8 mouse cellular contexts compared by ENCODE assay signal in genomic region chr3:31056047-31056650, GRCm38 (mm10). TPM values are rescaled to one million over a fixed set of nuclear protein-coding genes. Genes with fewer than 3 reads are reported as not detected.
DNase-seq lines count a peak whose midpoint lies in the region; ATAC-seq and TF ChIP-seq lines count a peak whose summit lies in the region.

No protein-coding gene starts in this region.

- TF ChIP-seq CTCF in forebrain, postnatal 0 days (IDR thresholded peaks at IDR 0.05; ENCODE audit: low read depth) = no peak; the same call in 1 of the 2 replicates

- H3K9me3 ChIP-seq in forebrain, postnatal 0 days (ENCODE audit: low read length) = no peaks in the 10 kb centered on the region
- no peaks in the 10 kb centered on the region for H3K9me3 ChIP-seq in hindbrain, embryonic 16.5 days (ENCODE audit: control insufficient read depth, low read length)
- H3K9me3 ChIP-seq in liver, embryonic 13.5 days (replicated peaks) = no peaks in the 10 kb centered on the region
- H3K9me3 ChIP-seq in neural tube, embryonic 12.5 days = no peaks in the 10 kb centered on the region

- H3K4me3 ChIP-seq in forebrain, postnatal 0 days (ENCODE audit: low read depth, low read length) = peak overlapping the region; percentile 30
- H3K4me3 ChIP-seq in hindbrain, embryonic 16.5 days (ENCODE audit: low read length) = peak overlapping the region; percentile 40
- H3K4me3 ChIP-seq in liver, embryonic 13.5 days (replicated peaks) = peak overlapping the region; percentile 65
- H3K4me3 ChIP-seq in neural tube, embryonic 12.5 days = peak overlapping the region; percentile 17

- no peak overlapping the region for H3K27ac ChIP-seq in forebrain, postnatal 0 days (ENCODE audit: low read depth, low read length)
- no peak overlapping the region for H3K27ac ChIP-seq in hindbrain, embryonic 16.5 days (ENCODE audit: low read depth, low read length)
- 0 out of 2 replicates have a peak overlapping the region, but pooled peaks have one; percentile 1 for H3K27ac ChIP-seq in liver, embryonic 13.5 days
- no peak overlapping the region for H3K27ac ChIP-seq in neural tube, embryonic 12.5 days

- no peak overlapping the region for H3K9ac ChIP-seq in forebrain, postnatal 0 days
- H3K9ac ChIP-seq in hindbrain, embryonic 16.5 days (ENCODE audit: low read depth, low read length) = 0 out of 2 replicates have a peak overlapping the region, but pooled peaks have one; percentile 25
- peak overlapping the region; percentile 61 for H3K9ac ChIP-seq in liver, embryonic 13.5 days
- H3K9ac ChIP-seq in neural tube, embryonic 12.5 days = no peak overlapping the region

- peak; percentile 31; the same call in 1 of the 2 replicates for ATAC-seq in cerebellum, adult (ENCODE audit: insufficient number of reproducible peaks, low FRiP score, low TSS enrichment)
- ATAC-seq in forebrain, postnatal 0 days = peak; percentile 48
- ATAC-seq in hindbrain, embryonic 16.5 days = peak; percentile 64
- peak; percentile 57 for ATAC-seq in liver, embryonic 13.5 days (ENCODE audit: low read depth)
- ATAC-seq in neural tube, embryonic 12.5 days (ENCODE audit: low FRiP score, low read depth) = peak; percentile 22

- 0 out of 2 replicates have a peak, but pooled peaks cover 3% of the 10 kb centered on the region for H3K36me3 ChIP-seq in forebrain, postnatal 0 days (ENCODE audit: insufficient read depth)
- no peaks in the 10 kb centered on the region for H3K36me3 ChIP-seq in hindbrain, embryonic 16.5 days (ENCODE audit: control insufficient read depth, insufficient read depth, low read length)
- H3K36me3 ChIP-seq in liver, embryonic 13.5 days = no peaks in the 10 kb centered on the region
- H3K36me3 ChIP-seq in neural tube, embryonic 12.5 days = no peaks in the 10 kb centered on the region

- DNase-seq in cerebellum, postnatal 25 days = no peak
- peak; percentile 73 for DNase-seq in adrenal gland, postnatal 14 days
- DNase-seq in forebrain, postnatal 0 days = no peak
- peak; percentile 6 for DNase-seq in liver, embryonic 13.5 days
- no peak for DNase-seq in right cerebral cortex, postnatal 4 days

- whole genome bisulfite sequencing in forebrain, postnatal 0 days = 32% methylated on average over 17 of the region's 17 CpGs
- 32% methylated on average over 17 of the region's 17 CpGs for WGBS in hindbrain, embryonic 16.5 days
- 20% methylated on average over 17 of the region's 17 CpGs for WGBS in liver, embryonic 13.5 days (ENCODE audit: insufficient replicate concordance)
- WGBS in neural tube, embryonic 12.5 days = 35% methylated on average over 17 of the region's 17 CpGs

- no peaks in the 10 kb centered on the region for H3K27me3 ChIP-seq in forebrain, postnatal 0 days (ENCODE audit: insufficient read depth, low read length)
- no peaks in the 10 kb centered on the region for H3K27me3 ChIP-seq in hindbrain, embryonic 16.5 days (replicated peaks; ENCODE audit: control insufficient read depth, insufficient read depth, low read length)
- H3K27me3 ChIP-seq in liver, embryonic 13.5 days = no peaks in the 10 kb centered on the region
- no peaks in the 10 kb centered on the region for H3K27me3 ChIP-seq in neural tube, embryonic 12.5 days (replicated peaks)

- no peaks in the 10 kb centered on the region for H3K4me1 ChIP-seq in forebrain, postnatal 0 days (ENCODE audit: insufficient read depth)
- peaks cover 3% of the 10 kb centered on the region; the same call in 1 of the 2 replicates for H3K4me1 ChIP-seq in hindbrain, embryonic 16.5 days (ENCODE audit: control insufficient read depth, insufficient read depth, low read depth, low read length)
- peaks cover 11% of the 10 kb centered on the region for H3K4me1 ChIP-seq in liver, embryonic 13.5 days (replicated peaks)
- H3K4me1 ChIP-seq in neural tube, embryonic 12.5 days = peaks cover 3% of the 10 kb centered on the region; the same call in 1 of the 2 replicates

- peak overlapping the region; percentile 52 for H3K4me2 ChIP-seq in forebrain, postnatal 0 days (ENCODE audit: low read depth)
- peak overlapping the region; percentile 65 for H3K4me2 ChIP-seq in hindbrain, embryonic 16.5 days (ENCODE audit: low read length)
- peak overlapping the region; percentile 73 for H3K4me2 ChIP-seq in liver, embryonic 13.5 days
- peak overlapping the region; percentile 56 for H3K4me2 ChIP-seq in neural tube, embryonic 12.5 days (replicated peaks)

RNA-seq across cellular contexts. Expression of gene Skil, which starts 38.7 kb away (rescaled TPM):
- 48.4 and 54.3 TPM in 2 replicates for total RNA-seq in adrenal gland, postnatal 14 days (2021)
- 46.2 and 51.3 TPM in 2 replicates for total RNA-seq in forebrain, postnatal 0 days (2014; rRNA removed)
- polyA plus RNA-seq in forebrain, postnatal 0 days (2015; fragmentation: Nextera tagmentation; extraction: Ambion mirVana) = 17.2 and 22.7 TPM in 2 replicates
- 20.4 and 23.5 TPM in 2 replicates for polyA plus RNA-seq in hindbrain, embryonic 16.5 days (2015; fragmentation: Nextera tagmentation; extraction: Ambion mirVana)
- polyA plus RNA-seq in liver, embryonic 13.5 days (2015; fragmentation: Nextera tagmentation; extraction: Ambion mirVana) = 4.9 and 5.8 TPM in 2 replicates
- polyA plus RNA-seq in neural tube, embryonic 12.5 days (2016; fragmentation: Nextera tagmentation; extraction: Ambion mirVana) = 51.6 and 54.4 TPM in 2 replicates

Comparison
In these comparisons a context has a peak if more than half of its experiments do, and no peak if none do; other contexts are left out.
1. DNase-seq: peak in adrenal gland, postnatal 14 days (single experiment) and liver, embryonic 13.5 days (single experiment); none in cerebellum, postnatal 25 days (0 of 2), forebrain, postnatal 0 days (single experiment) and right cerebral cortex, postnatal 4 days (single experiment).
2. H3K9ac ChIP-seq: peak in hindbrain, embryonic 16.5 days (single experiment) and liver, embryonic 13.5 days (single experiment); none in forebrain, postnatal 0 days (single experiment) and neural tube, embryonic 12.5 days (single experiment).
3. Peak in every context shown above with its lines, with median percentiles within 50 percentile points of each other: ATAC-seq, H3K4me2 ChIP-seq and H3K4me3 ChIP-seq.